Mouse (Mus musculus) brain, embryonic 14.5 days (tissue): ENCODE results near the gene Chgb.

Experiments used
- CTCF ChIP-seq: fragments of 200-500 bp; IDR thresholded peaks from 2 replicates; pipeline ENCODE4 v1.5.1; 2012; ENCODE audit warnings: inconsistent platforms, mild to moderate bottlenecking, moderate library complexity, borderline replicate concordance; ENCODE audit not compliant: insufficient read depth, insufficient read length; ENCODE audit errors: extremely low read depth
- POLR2A ChIP-seq: fragments of 200-500 bp; IDR thresholded peaks from 2 replicates; pipeline ENCODE4 v1.6.1; 2012; ENCODE audit warnings: mild to moderate bottlenecking, inconsistent platforms, borderline replicate concordance; ENCODE audit not compliant: poor library complexity, insufficient read depth, insufficient read length, severe bottlenecking; ENCODE audit errors: extremely low read depth

DNA sequence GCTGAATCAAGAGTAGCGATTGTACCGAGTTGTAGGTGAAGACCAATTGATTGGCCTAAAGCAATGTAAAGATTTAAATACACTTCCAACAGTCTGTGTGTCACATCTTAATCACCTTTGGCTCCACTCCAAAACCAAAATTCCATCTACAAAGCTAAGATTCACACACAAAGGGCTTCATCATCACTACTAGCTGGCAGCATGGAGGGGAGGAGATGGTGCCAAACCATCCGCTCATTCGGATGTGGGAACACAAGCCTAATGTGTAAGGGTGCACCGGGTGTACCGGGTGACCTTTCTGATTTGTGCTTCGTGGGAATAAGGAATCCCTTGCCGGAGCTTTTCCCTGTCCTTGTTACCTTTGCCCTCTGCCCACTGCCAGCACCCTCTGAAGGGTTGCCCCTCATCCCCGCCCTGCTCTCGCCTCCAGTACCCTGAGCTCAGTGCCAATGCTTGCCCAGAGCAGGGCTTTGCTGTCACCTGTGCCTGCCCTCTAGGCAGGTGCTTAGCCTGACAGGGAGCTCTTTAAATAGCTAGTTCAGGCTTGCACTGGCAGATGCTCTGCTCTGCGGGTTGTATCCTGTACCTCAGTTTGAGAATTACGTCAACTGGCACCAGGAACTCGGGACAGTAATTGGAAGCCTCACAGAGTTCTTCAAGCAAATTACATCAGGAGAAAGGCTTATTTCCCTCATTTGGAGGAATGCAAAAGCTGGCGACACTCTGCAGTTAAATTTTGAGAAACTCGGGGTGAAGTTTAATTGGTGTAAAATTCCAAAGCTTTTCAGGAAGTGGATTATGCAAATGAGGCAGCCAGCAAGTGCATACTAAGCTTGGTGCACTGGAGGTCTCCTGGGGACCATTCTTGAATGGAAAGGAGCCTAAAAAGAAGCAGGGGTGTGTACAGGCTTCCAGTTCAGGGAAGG, 29.7 kb upstream of the Chgb start:
- TF ChIP-seq CTCF (no peak), POLR2A (no peak)
